Mouse (Mus musculus) adrenal gland, postnatal 36 days (tissue): ENCODE measurements around the gene Mettl25. TPM values are rescaled to one million over a fixed set of nuclear protein-coding genes. Genes with fewer than 3 reads are reported as not detected.

Experiments
- DNase-seq, 2 experiments: peaks; one replicate each; pipeline ENCODE4 v3.0.0; 2021; ENCODE audit warnings: mixed read lengths in 1 of 2
- total RNA-seq, 2 experiments: library from RNA; stranded (reverse); gene quantifications; 2 replicates each; pipeline ENCODE4 v1.2.3; 2021

Mettl25 gene
- total RNA-seq, 2 experiments from 2014 or later: 6.5 to 8.6 TPM

DNA sequence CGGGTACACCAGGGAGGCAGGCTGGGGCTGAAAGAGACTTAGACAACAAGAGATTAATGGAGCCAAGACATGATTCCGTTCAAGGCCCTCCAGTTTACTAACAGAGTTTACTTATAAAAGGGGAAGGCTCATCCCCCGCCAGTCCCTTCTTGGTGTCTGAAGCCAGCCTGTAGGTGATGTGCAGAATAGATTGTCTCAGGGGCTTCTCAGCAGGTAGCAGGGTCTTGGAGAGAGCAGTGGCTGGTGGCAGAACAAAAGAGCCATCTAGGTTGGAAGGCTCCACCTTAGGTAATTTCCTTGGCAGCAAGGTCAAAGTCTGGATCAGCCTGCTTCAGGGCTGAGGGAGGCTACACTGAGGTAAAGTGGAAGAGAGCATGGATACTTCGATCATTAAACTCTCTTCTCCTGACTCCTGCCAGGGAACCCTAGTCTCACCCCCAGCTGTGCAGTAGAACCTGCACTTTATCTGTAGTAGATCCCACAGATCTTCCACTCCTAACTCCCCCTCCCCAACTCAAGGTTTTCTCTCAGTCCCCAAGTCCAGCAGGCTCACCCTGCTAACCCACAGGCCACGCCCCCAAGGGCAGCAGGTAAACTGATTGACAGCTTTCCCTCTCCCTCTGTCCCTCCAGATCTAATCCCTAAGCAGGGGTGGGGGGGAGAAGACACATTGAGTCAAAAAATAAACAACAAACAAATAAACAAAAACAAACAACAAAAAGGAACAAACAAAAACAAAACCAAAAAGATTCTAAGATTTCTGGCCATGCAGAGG lies 87.2 kb downstream of the Mettl25 start:
- no peak for DNase-seq

DNA sequence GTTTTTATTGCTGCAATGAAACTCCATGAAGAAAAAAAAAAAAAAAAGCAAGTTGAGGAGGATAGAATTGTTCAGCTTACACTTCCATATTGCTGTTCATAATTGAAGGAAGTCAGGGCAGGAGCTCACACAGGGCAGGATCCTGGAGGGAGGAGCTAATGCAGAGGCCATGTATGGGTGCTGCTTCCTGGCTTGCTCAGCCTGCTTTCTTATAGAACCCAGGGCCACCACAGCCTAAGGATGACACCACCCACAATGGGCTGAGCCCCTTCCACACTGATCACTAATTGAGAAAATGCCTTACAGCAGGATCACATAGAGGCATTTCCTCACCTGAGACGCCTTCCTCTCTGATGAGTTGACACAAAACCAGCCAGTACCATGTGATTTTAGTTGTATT lies 95.2 kb downstream of the Mettl25 start:
- DNase-seq: no peak

DNA sequence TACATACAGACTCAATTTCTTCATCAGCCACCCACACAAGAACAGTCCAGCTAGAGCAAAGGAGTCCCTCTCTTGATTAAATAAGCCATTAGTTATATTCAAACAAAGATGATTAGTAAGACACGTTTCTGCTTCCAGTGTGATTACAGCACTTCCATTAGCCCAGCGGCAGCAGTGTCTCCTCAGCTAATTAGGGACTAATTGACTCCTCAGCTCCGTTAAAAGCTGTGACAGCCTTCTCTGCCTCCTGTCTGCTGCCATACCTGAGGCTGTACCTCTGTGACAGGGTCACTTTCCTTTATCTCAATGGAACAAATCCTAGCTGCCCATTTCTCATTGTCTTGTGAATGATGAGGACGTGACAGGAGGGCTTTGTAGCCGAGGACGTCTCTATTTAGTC lies 99.4 kb downstream of the Mettl25 start:
- DNase-seq: no peak

DNA sequence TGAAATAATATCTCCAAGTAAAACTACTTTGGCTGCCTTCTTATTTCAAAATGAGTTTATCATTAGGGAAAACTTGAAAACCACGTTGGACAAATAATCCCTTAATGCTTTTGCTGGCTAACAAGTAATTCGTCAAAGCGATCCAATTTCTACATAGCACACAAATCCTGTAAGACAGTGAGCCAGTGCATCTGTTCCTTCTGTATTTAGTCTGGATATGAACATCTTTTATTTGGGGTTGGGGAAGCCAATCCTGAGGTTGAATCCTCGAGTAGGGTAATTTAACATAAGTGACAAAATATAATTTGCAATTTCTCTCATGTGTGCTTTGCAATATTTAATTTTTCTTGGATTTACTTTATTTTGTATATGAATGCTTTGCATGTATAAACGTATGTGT lies 102.2 kb downstream of the Mettl25 start:
- DNase-seq: no peak

DNA sequence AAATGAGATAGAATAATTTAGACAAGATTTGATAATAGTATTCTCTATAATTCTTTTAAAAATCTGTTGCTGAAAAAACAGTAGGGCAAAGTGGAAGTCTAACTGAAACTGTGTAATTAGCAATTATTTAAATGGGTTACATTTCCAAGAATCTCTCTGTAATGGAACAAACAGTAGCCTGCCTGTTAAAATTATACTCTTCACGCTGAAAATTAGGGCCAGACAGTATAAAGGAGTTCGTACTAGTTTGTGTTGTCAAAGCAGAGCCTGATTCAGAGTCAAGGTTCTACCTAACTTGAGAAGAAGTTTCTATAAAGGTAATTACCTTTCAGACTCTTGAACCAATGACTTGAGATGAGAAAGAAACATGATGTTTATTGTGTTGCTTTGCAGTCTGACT lies 113.4 kb downstream of the Mettl25 start:
- DNase-seq: no peak

DNA sequence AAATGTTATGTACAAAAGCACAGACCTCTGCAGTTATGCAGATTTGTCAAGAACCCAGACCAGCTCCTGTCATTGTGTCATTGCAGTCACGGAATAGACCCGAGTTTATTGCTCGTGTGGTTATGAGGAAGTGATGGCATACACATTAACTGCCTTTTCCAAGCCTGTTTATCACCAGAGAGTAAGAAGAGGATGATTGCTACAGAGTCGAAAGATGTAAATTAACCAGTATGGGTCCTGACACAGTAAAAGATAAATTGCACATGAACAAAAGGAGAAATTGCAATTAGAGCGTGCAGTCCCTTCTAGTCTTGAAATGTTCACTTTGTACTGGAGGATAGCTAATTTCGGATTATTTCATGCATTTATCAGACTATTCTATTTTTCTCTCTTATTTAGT lies 113.8 kb downstream of the Mettl25 start:
- DNase-seq: no peak

DNA sequence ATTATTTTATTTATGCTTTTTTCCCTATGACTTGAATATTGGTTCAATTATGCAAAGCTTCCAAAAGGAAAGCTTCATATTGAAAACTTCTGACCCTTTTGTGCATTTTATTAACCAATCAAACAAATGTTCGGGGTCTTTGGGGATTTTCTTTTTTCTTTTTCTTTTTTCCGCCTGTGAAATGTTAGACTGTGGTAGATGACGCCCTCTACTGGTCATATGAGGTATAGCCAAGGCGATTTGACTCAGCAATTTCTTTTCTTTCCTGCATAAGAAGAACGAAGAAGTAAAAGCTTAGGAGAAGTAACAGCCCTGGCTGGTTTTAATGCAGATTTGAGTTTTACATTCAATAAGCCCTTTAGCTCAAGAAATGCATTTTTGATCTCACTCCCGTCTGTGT lies 126.3 kb downstream of the Mettl25 start:
- peak in 1 of 2 experiments; percentile 1 for DNase-seq

DNA sequence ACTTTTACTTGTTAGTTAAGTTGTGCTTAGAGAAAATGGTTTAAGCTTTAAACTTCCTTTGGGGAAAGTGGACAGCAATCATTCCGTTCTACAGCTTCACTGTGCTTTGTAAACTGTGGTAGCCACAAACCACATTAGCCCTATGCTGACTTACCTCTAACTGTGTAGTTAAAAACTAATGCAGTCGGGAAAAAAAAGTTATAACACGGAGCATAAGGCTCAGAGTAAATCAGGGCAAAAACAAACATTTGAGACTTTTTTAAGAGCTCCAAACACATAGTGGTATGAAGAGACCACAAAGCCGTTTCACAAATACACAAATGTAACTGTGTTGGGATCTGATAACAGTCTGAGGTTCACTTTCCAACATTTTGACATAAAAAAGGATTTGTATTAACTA lies 126.8 kb downstream of the Mettl25 start:
- no peak for DNase-seq

DNA sequence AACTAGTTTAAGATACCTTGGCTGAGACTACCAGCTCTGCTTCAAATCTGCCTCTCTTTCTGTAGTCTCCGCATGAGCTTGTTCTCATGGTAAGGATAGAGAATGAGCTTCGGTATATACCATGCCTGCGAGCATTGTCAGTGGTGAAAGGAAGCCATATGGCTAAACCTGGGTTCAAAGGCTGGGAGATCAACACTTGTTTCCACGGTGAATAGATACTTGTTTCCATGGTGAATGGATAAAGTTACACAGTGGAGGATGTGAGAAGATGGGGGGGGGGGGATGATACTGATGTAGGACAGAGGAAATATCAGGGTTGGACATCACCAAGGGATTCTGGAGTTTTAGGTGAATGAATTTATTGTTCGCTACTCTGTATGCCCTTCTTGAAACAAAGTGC lies 128.0 kb downstream of the Mettl25 start:
- no peak for DNase-seq

Other genes with a start within 250 kb of the Mettl25 start
- gene Ccdc59, start 313 bp downstream of the Mettl25 start, total RNA-seq: 10 to 100 TPM; 20.0 to 22.2 TPM